Mouse (Mus musculus) skeletal muscle tissue, postnatal 0 days (tissue): ENCODE results near the gene Slc9a1. TPM values are rescaled to one million over a fixed set of nuclear protein-coding genes. Genes with fewer than 3 reads are reported as not detected.

Source experiments
- microRNA-seq, 2 experiments: library from miRNA; unstranded; fragments of <30 nt; microRNA quantifications; one replicate each; pipeline ENCODE4; 2016
- polyA plus RNA-seq: library from polyadenylated mRNA; unstranded; fragments of >200 nt; fragmentation: Nextera tagmentation; extraction: Ambion mirVana; gene quantifications from 2 replicates; pipeline ENCODE4 v1.2.1, GENCODE M21; 2015

Gene Slc9a1
- polyA plus RNA-seq, result 3.9 and 4.1 TPM in 2 replicates

DNA sequence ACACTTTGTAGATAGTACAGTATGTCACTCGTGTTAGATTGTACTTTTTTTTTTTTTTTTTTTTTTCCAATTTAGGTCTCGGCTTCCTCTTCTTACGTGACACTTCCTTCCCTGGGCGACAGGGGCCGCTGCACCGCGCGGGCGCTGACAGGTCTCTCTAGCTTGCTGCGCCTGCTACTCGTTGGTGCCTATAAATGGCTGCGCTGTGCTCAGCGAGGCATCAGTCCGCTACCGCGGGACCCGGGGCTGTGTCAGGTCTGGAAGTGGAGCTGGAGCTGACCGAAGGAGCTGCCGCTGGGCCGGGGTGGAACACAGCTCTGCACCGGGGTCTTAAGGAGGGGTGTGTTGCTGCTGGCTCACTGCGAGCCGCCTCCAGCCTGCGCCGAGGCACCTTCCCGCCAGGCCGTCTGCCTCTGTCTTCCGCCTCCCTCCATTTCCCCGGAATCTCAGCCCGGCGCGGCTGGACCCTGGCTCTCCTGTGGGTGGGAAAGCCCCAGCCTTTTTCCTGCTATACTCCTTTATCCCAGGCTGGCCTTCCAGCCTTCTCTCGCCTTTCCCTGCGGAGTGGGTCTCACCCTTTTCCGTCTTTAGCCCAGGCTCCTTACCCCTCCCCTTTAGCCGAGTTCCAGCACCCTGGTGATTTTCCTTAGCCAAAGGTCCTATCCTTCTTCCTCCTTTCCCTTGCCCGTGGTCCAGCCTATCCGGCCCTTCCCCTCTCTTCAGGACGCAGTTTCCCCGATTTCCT, at the start of gene Slc9a1:
Gene Slc9a1, plus strand, starts transcription at position 154 of the 745 bp plus-strand sequence.

DNA sequence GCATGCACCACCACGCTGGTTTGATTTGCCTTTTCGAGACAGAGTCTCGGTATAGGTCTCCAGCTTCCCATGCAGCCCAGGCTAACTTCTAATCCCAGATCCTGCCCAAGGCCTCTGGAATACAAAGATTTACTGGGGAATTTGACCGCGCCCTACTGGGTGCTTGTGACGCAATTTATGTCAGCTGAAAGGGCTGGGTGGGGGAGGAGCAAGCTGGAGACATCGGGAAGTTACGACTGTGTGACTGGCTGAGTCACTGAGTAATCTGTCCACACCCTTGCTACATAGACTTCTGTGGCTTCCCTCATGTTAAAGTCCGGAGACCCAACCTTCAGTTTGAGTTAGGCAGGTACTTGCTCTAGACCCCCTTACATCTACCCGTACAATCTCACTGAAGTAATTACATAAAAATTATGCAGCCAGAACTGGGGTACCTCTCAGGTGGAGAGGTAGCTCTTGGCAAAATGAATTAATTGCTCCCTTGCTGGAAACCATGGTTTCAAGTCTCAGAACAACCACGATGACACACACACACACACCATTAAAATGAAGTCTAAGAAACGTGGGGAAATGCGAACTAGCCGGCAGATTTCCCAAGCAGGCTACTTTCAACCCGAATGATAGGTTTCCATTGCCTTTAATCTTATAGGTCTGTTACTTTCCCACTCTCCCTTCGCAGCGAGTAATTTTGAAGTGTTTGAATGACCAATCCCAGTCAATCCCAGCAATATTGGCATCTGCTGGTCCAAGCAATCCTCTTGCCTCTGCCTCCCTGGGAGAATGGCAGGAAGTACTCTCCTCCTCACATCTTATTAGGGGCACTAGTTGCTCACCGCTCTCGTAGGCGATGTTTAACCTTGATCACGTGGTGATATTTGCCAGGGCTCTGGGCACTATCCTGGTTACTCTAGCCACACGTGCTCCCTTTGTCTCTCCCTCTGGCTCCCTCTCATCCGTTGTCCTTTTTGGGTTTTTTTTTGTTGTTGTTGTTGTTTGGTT, 15.8 kb upstream of the Slc9a1 start, which contains the start of gene Wdtc1:
Gene Wdtc1, minus strand, starts transcription at position 115 of the 999 bp plus-strand sequence.

Small RNA genes within 50 kb of the gene (microRNA-seq; reads per million reads assigned to microRNA genes)
- gene Mir5122, result 0.30 to 0.64 reads per million in 2 experiments

Other genes starting within 250 kb of the Slc9a1 start
- gene Wasf2, start 239.2 kb upstream of the Slc9a1 start, polyA plus RNA-seq, result 48.2 and 53.1 TPM in 2 replicates
- gene Cd164l2, start 157.6 kb upstream of the Slc9a1 start, polyA plus RNA-seq, result 0.27 and 1.1 TPM in 2 replicates
- gene Gpr3, start 157.2 kb upstream of the Slc9a1 start, polyA plus RNA-seq, result 0.07 TPM in 1 of 2 replicates, not detected in the other
- 0.76 and 2.4 TPM in 2 replicates for gene Map3k6, start 128.9 kb upstream of the Slc9a1 start, polyA plus RNA-seq
- gene Sytl1, start 106.6 kb upstream of the Slc9a1 start, polyA plus RNA-seq, result 0.12 and 2.3 TPM in 2 replicates
- 37.3 and 41.1 TPM in 2 replicates for gene Tmem222, start 91.9 kb upstream of the Slc9a1 start, polyA plus RNA-seq
- gene Wdtc1, start 16.2 kb upstream of the Slc9a1 start, polyA plus RNA-seq, result 12.8 and 13.2 TPM in 2 replicates
- gene Tent5b, start 110.4 kb downstream of the Slc9a1 start, polyA plus RNA-seq, result 0.44 and 0.76 TPM in 2 replicates
- 1.1 and 1.6 TPM in 2 replicates for gene Trnp1, start 128.8 kb downstream of the Slc9a1 start, polyA plus RNA-seq
- gene Kdf1, start 149.3 kb downstream of the Slc9a1 start, polyA plus RNA-seq, result 0.51 TPM in 1 of 2 replicates, not detected in the other
- 113 and 134 TPM in 2 replicates for gene Nudc, start 176.3 kb downstream of the Slc9a1 start, polyA plus RNA-seq
- 0.17 TPM in 1 of 2 replicates, not detected in the other for gene Nr0b2, start 183.7 kb downstream of the Slc9a1 start, polyA plus RNA-seq
- gene Gpatch3, start 205.0 kb downstream of the Slc9a1 start, polyA plus RNA-seq, result 4.4 and 4.9 TPM in 2 replicates
- 6.0 and 6.8 TPM in 2 replicates for gene Gpn2, start 214.7 kb downstream of the Slc9a1 start, polyA plus RNA-seq
- 0.41 and 12.1 TPM in 2 replicates for gene Sfn, start 232.5 kb downstream of the Slc9a1 start, polyA plus RNA-seq